Mouse (Mus musculus) kidney, embryonic 16.5 days (tissue): ENCODE measurements around the gene Fbln1. TPM values are rescaled to one million over a fixed set of nuclear protein-coding genes. Genes with fewer than 3 reads are reported as not detected.

Experiments used
- ATAC-seq: fragments of 200-750 bp; cut with Nextera tagmentation; 2 replicates; pipeline ENCODE4 v1.8.0; 2017; ENCODE audit warnings: moderate TSS enrichment; ENCODE audit not compliant: low FRiP score, low TSS enrichment
- H3K27ac ChIP-seq: fragments of 300-500 bp; sonication (generic); 2 replicates; pipeline ENCODE4 v1.5.1; 2014; ENCODE audit warnings: low read length
- H3K27me3 ChIP-seq: fragments of 300-500 bp; sonication (generic); 2 replicates; pipeline ENCODE4 v1.6.1; 2014; ENCODE audit warnings: low read length, control low read depth, mixed read lengths; ENCODE audit not compliant: insufficient read depth
- H3K36me3 ChIP-seq: fragments of 300-500 bp; sonication (generic); 2 replicates; pipeline ENCODE4 v1.6.1; 2014; ENCODE audit warnings: low read length, control low read depth, mixed read lengths; ENCODE audit not compliant: insufficient read depth
- H3K4me1 ChIP-seq: fragments of 300-500 bp; sonication (generic); 2 replicates; pipeline ENCODE4 v1.6.1; 2014; ENCODE audit warnings: low read length, control low read depth, mixed read lengths; ENCODE audit not compliant: insufficient read depth
- H3K4me2 ChIP-seq: fragments of 300-500 bp; sonication (generic); replicated peaks from 2 replicates; pipeline ENCODE4 v1.6.1; 2014; ENCODE audit warnings: low read depth, low read length
- H3K4me3 ChIP-seq: fragments of 300-500 bp; sonication (generic); 2 replicates; pipeline ENCODE4 v1.5.1; 2014; ENCODE audit warnings: mild to moderate bottlenecking, low read length
- H3K9ac ChIP-seq: fragments of 300-500 bp; sonication (generic); replicated peaks from 2 replicates; pipeline ENCODE4 v1.6.1; 2014; ENCODE audit warnings: low read length
- H3K9me3 ChIP-seq: fragments of 300-500 bp; sonication (generic); 2 replicates; pipeline ENCODE4 v1.6.1; 2016; ENCODE audit warnings: low read length, control low read depth
- WGBS: fragments of 180-500 bp; shearing (Covaris S2); extraction: QIAGEN DNeasy Blood & Tissue Kit; methylation state at CpG from one replicate; pipeline ENCODE4 v1.1.7; 2014; 5-methylcytosine and 5-hydroxymethylcytosine counted together
- polyA plus RNA-seq: library from polyadenylated mRNA; unstranded; fragments of >200 nt; fragmentation: Nextera tagmentation; extraction: Ambion mirVana; gene quantifications from 2 replicates; pipeline ENCODE4 v1.2.1, GENCODE M21; 2015

The Fbln1 gene
- polyA plus RNA-seq, 1 experiment from 2014 or later: 202 TPM

GRCm38 (mm10) chr15:85232256-85232535 lies 26.4 kb downstream of the Fbln1 start:
- Histone ChIP-seq H3K9ac (no peak overlapping the region), H3K36me3 (peaks cover 41% of the 10 kb centered on the region), H3K4me3 (no peak overlapping the region), H3K4me2 (no peak overlapping the region), H3K27me3 (no peaks in the 10 kb centered on the region), H3K9me3 (no peaks in the 10 kb centered on the region), H3K4me1 (no peaks in the 10 kb centered on the region), H3K27ac (no peak overlapping the region)
- no peak for ATAC-seq
- WGBS: 80% methylated on average over 4 of the region's 4 CpGs

GRCm38 (mm10) chr15:85232543-85233250 lies 26.9 kb downstream of the Fbln1 start:
- H3K4me3 ChIP-seq: no peak overlapping the region
- WGBS: 94% methylated on average over 25 of the region's 25 CpGs
- H3K4me2 ChIP-seq: no peak overlapping the region
- no peaks in the 10 kb centered on the region for H3K9me3 ChIP-seq
- ATAC-seq: no peak
- H3K27ac ChIP-seq: no peak overlapping the region
- no peak overlapping the region for H3K9ac ChIP-seq
- H3K4me1 ChIP-seq: no peaks in the 10 kb centered on the region
- H3K36me3 ChIP-seq: peaks cover 45% of the 10 kb centered on the region
- H3K27me3 ChIP-seq: no peaks in the 10 kb centered on the region

DNA sequence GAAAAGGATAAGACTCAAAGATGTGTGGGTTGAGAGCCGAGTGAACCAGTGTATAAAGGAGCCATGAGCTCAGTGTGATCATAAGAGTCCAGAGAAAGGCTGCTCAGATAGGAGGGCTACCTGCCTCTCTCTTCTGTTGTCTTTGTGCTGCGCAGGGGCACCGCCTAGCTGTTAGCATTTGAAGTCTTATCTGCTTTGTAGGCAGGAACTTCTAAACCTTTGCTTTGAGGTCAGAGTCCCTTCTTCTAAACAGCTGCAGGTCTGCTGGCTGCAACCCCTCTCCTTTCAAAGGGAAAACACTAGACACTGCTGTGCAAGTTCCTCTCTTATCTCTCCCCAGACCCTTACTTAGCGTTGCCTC lies 27.5 kb downstream of the Fbln1 start:
- Histone ChIP-seq H3K9me3 (no peaks in the 10 kb centered on the region), H3K36me3 (peaks cover 50% of the 10 kb centered on the region), H3K4me3 (no peak overlapping the region), H3K4me1 (no peaks in the 10 kb centered on the region), H3K27me3 (no peaks in the 10 kb centered on the region), H3K27ac (no peak overlapping the region), H3K4me2 (no peak overlapping the region), H3K9ac (no peak overlapping the region)
- 87% methylated on average over 4 of the region's 4 CpGs for WGBS
- ATAC-seq: no peak

- Histone ChIP-seq H3K27me3 (no peaks in the 10 kb centered on the region), H3K4me3 (no peak overlapping the region), H3K4me1 (no peaks in the 10 kb centered on the region), H3K9ac (no peak overlapping the region), H3K4me2 (no peak overlapping the region), H3K27ac (no peak overlapping the region), H3K9me3 (no peaks in the 10 kb centered on the region), H3K36me3 (peaks cover 55% of the 10 kb centered on the region)
- 88% methylated on average over 4 of the region's 4 CpGs for whole genome bisulfite sequencing
- ATAC-seq: no peak
Observed at GRCm38 (mm10) chr15:85233690-85234089, 27.9 kb downstream of the Fbln1 start.

DNA sequence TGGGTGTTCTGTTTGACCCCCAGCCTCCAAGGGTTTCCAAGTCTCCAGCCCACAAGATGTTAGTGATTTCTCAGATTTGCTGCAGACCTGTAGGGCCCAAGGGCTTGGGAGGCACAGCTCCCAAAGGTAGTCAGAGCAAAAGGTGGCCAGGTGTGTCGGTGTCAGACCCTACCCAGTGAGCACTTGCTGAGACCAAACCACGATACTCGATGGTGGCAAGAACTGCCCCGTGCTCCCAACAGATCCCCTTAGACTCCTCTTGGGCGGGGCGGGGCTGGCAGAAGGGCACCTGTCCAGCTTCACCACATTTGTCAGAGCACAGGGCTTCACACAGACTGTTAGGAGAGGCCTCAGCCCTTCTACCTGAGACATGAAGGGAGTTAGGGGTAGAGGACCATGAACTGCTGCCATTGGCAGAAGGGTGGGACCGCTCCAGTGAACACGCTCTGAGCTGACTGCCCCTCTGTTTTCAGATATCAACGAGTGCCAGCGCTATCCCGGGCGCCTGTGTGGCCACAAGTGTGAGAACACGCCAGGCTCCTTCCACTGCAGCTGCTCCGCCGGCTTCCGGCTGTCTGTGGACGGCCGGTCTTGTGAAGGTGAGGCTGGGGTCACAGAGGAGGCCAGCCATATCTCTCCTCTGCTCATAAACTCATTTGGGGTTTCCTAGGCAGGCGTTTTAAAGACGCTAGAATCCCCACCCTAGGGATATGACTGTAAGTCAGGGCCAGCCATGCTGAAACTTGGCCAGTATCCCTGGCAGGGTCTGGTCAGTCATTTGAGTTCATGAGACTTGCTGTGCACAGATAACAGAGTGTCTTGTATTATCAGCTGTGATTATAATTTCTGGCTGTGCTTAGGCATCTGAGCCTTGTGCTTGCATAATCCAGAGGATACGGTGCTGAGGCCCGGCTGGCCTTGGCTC lies 33.3 kb downstream of the Fbln1 start:
- Histone ChIP-seq H3K27ac (0 out of 2 replicates have a peak overlapping the region, but pooled peaks have one; percentile 11), H3K4me2 (no peak overlapping the region), H3K4me3 (no peak overlapping the region), H3K27me3 (no peaks in the 10 kb centered on the region), H3K36me3 (peaks cover 61% of the 10 kb centered on the region), H3K4me1 (0 out of 2 replicates have a peak, but pooled peaks cover 4% of the 10 kb centered on the region), H3K9me3 (no peaks in the 10 kb centered on the region), H3K9ac (no peak overlapping the region)
- ATAC-seq: no peak
- 68% methylated on average over 22 of the region's 22 CpGs for WGBS

DNA sequence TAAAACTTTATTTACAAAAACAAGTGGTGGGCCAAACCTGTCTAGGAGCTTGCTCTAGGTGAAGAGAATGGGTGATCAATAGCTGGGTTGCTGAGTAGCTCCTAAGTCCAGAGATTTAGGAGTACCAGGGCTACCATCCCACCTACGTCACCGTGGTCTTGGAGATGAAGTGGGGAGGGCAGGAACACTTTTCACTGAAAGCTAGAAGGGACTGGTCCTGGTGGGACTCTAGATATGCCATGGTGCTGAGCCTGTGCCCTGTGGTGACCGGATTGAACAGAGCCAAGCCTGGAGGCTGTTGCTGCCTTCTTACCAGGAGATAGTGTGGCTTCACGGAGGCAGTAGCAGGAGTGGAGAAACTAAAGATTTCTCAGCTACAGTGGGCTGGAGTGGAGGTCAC lies 34.3 kb downstream of the Fbln1 start:
- H3K4me1 ChIP-seq: 0 out of 2 replicates have a peak, but pooled peaks cover 4% of the 10 kb centered on the region
- WGBS: 95% methylated on average over 4 of the region's 4 CpGs
- H3K4me2 ChIP-seq: no peak overlapping the region
- peaks cover 70% of the 10 kb centered on the region for H3K36me3 ChIP-seq
- H3K9me3 ChIP-seq: no peaks in the 10 kb centered on the region
- no peak for ATAC-seq
- no peak overlapping the region for H3K4me3 ChIP-seq
- no peaks in the 10 kb centered on the region for H3K27me3 ChIP-seq
- no peak overlapping the region for H3K27ac ChIP-seq
- H3K9ac ChIP-seq: no peak overlapping the region

GRCm38 (mm10) chr15:85241856-85242255 lies 36.1 kb downstream of the Fbln1 start:
- no peak overlapping the region for H3K9ac ChIP-seq
- 0 out of 2 replicates have a peak, but pooled peaks cover 4% of the 10 kb centered on the region for H3K4me1 ChIP-seq
- no peak overlapping the region for H3K27ac ChIP-seq
- H3K9me3 ChIP-seq: no peaks in the 10 kb centered on the region
- 95% methylated on average over 7 of the region's 7 CpGs for WGBS
- no peak overlapping the region for H3K4me3 ChIP-seq
- H3K36me3 ChIP-seq: peaks cover 69% of the 10 kb centered on the region
- H3K4me2 ChIP-seq: no peak overlapping the region
- H3K27me3 ChIP-seq: no peaks in the 10 kb centered on the region
- ATAC-seq: no peak

DNA sequence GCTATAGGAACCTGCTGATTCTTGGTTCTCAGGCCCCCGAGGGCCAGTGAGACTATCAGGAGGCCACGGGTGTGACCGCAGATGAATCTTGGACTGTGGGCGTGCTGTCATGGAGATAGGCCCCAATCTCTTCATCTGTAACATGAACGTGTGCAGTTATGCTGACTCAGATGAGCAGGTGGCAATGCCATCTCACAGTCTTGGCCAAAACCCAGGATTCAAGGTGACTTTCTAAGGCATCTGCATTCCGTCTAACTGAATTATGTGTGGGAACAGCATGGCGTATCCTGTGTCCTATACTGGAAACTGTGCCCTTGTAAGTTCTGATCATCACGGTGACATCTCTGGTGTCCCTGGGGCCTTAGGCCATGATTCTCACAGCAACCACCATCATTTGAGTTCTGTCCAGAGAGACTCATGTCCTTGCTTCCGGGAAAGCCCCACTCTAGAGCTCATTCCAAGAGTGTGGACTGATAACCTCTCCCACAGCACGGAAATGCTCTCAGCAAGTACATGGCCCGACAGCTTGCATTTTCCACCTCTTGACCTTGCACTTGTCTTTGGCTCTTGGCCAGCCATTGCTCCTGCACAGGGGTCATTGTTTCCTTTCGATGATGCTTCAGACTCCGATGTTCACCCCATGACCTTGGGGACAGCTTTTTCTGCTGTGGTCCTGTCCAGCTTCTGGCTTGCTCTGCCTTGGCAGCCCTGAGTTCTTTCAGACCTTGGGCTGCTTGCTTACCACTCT lies 38.8 kb downstream of the Fbln1 start:
- Histone ChIP-seq H3K27me3 (no peaks in the 10 kb centered on the region), H3K27ac (no peak overlapping the region), H3K4me3 (no peak overlapping the region), H3K4me2 (no peak overlapping the region), H3K36me3 (peaks cover 49% of the 10 kb centered on the region), H3K4me1 (no peaks in the 10 kb centered on the region), H3K9me3 (no peaks in the 10 kb centered on the region), H3K9ac (no peak overlapping the region)
- 87% methylated on average over 13 of the region's 13 CpGs for WGBS
- no peak for ATAC-seq

GRCm38 (mm10) chr15:85245241-85246010 lies 39.7 kb downstream of the Fbln1 start:
- Histone ChIP-seq H3K4me3 (no peak overlapping the region), H3K27ac (no peak overlapping the region), H3K36me3 (peaks cover 41% of the 10 kb centered on the region), H3K4me2 (no peak overlapping the region), H3K27me3 (no peaks in the 10 kb centered on the region), H3K9ac (no peak overlapping the region), H3K4me1 (no peaks in the 10 kb centered on the region), H3K9me3 (no peaks in the 10 kb centered on the region)
- no peak for ATAC-seq
- 86% methylated on average over 5 of the region's 5 CpGs for WGBS
